Mouse (Mus musculus) spleen, postnatal 0 days (tissue): ENCODE results near the gene Apold1. TPM values are rescaled to one million over a fixed set of nuclear protein-coding genes. Genes with fewer than 3 reads are reported as not detected.

Experiments used
- polyA plus RNA-seq: library from polyadenylated mRNA; unstranded; fragments of >200 nt; fragmentation: Nextera tagmentation; extraction: Ambion mirVana; gene quantifications from 2 replicates; pipeline ENCODE4 v1.2.1, GENCODE M21; 2015

Gene Apold1
- polyA plus RNA-seq, result 4.4 and 4.6 TPM in 2 replicates

GRCm38 (mm10) chr6:134981231-134982062, at the start of gene Apold1:
Gene Apold1 (plus strand): TSS chr6:134981718.

GRCm38 (mm10) chr6:135011048-135011733, 29.7 kb downstream of the Apold1 start, which contains the start of gene Ddx47:
Gene Ddx47 (plus strand): TSS chr6:135011612.

Other genes with a start within 250 kb of the Apold1 start
- 4.0 and 4.6 TPM in 2 replicates for gene Dusp16, start 189.1 kb upstream of the Apold1 start, polyA plus RNA-seq
- gene Crebl2, start 151.6 kb upstream of the Apold1 start, polyA plus RNA-seq, result 5.0 and 5.1 TPM in 2 replicates
- gene Gpr19, start 83.1 kb upstream of the Apold1 start, polyA plus RNA-seq, result 7.8 and 8.6 TPM in 2 replicates
- gene Cdkn1b, start 61.3 kb upstream of the Apold1 start, polyA plus RNA-seq, result 29.2 and 31.5 TPM in 2 replicates
- 64.8 and 65.5 TPM in 2 replicates for gene Ddx47, start 29.9 kb downstream of the Apold1 start, polyA plus RNA-seq
- 1.1 and 1.2 TPM in 2 replicates for gene Gprc5a, start 83.9 kb downstream of the Apold1 start, polyA plus RNA-seq
- 0.22 and 0.24 TPM in 2 replicates for gene Gprc5d, start 136.6 kb downstream of the Apold1 start, polyA plus RNA-seq
- gene Fam234b, start 216.3 kb downstream of the Apold1 start, polyA plus RNA-seq, result 34.8 and 39.4 TPM in 2 replicates
- gene Hebp1, start 216.3 kb downstream of the Apold1 start, polyA plus RNA-seq, result 120 and 133 TPM in 2 replicates